Mouse (Mus musculus): ENCODE data around the gene She. TPM values are rescaled to one million over a fixed set of nuclear protein-coding genes. Genes with fewer than 3 reads are reported as not detected.

Gene She
- polyA plus RNA-seq, 1 experiment, result 4.2 TPM

- TF ChIP-seq CTCF (IDR thresholded peaks at IDR 0.05; ENCODE audit: low read depth, low read length) (no peak), EP300 (IDR thresholded peaks at IDR 0.05; ENCODE audit: insufficient read depth, low read depth, low read length) (no peak), POLR2A (IDR thresholded peaks at IDR 0.05; ENCODE audit: insufficient read depth, low read length) (no peak)
- Histone ChIP-seq H3K9ac (ENCODE audit: low read depth, poor library complexity, severe bottlenecking) (no peak overlapping the region), H3K4me1 (ENCODE audit: control insufficient read depth, insufficient read depth, low read length) (no peaks in the 10 kb centered on the region), H3K27ac (ENCODE audit: insufficient read depth, low read length) (no peak overlapping the region), H3K36me3 (ENCODE audit: control insufficient read depth, insufficient read depth, low read length, poor library complexity, severe bottlenecking) (no peaks in the 10 kb centered on the region), H3K4me3 (ENCODE audit: low read depth, low read length) (no peak overlapping the region), H3K27me3 (ENCODE audit: control insufficient read depth, insufficient read depth, low read length, poor library complexity, severe bottlenecking) (no peaks in the 10 kb centered on the region), H3K9me3 (replicated peaks; ENCODE audit: control insufficient read depth, insufficient read depth, low read length, poor library complexity, severe bottlenecking) (no peaks in the 10 kb centered on the region)
Observed at GRCm38 (mm10) chr3:89875021-89875420, 43.9 kb downstream of the She start.

GRCm38 (mm10) chr3:89875781-89876180 is 44.6 kb downstream of the She start:
- Histone ChIP-seq H3K9ac (ENCODE audit: low read depth, poor library complexity, severe bottlenecking) (no peak overlapping the region), H3K36me3 (ENCODE audit: control insufficient read depth, insufficient read depth, low read length, poor library complexity, severe bottlenecking) (no peaks in the 10 kb centered on the region), H3K4me3 (ENCODE audit: low read depth, low read length) (no peak overlapping the region), H3K9me3 (replicated peaks; ENCODE audit: control insufficient read depth, insufficient read depth, low read length, poor library complexity, severe bottlenecking) (no peaks in the 10 kb centered on the region), H3K27ac (ENCODE audit: insufficient read depth, low read length) (no peak overlapping the region), H3K27me3 (ENCODE audit: control insufficient read depth, insufficient read depth, low read length, poor library complexity, severe bottlenecking) (no peaks in the 10 kb centered on the region), H3K4me1 (ENCODE audit: control insufficient read depth, insufficient read depth, low read length) (no peaks in the 10 kb centered on the region)
- TF ChIP-seq POLR2A (IDR thresholded peaks at IDR 0.05; ENCODE audit: insufficient read depth, low read length) (no peak), CTCF (IDR thresholded peaks at IDR 0.05; ENCODE audit: low read depth, low read length) (no peak), EP300 (IDR thresholded peaks at IDR 0.05; ENCODE audit: insufficient read depth, low read depth, low read length) (no peak)

- TF ChIP-seq EP300 (IDR thresholded peaks at IDR 0.05; ENCODE audit: insufficient read depth, low read depth, low read length) (no peak), CTCF (IDR thresholded peaks at IDR 0.05; ENCODE audit: low read depth, low read length) (no peak), POLR2A (IDR thresholded peaks at IDR 0.05; ENCODE audit: insufficient read depth, low read length) (no peak)
- H3K9me3 ChIP-seq (replicated peaks; ENCODE audit: control insufficient read depth, insufficient read depth, low read length, poor library complexity, severe bottlenecking), result no peaks in the 10 kb centered on the region
- no peaks in the 10 kb centered on the region for H3K4me1 ChIP-seq (ENCODE audit: control insufficient read depth, insufficient read depth, low read length)
- no peak overlapping the region for H3K27ac ChIP-seq (ENCODE audit: insufficient read depth, low read length)
- no peaks in the 10 kb centered on the region for H3K36me3 ChIP-seq (ENCODE audit: control insufficient read depth, insufficient read depth, low read length, poor library complexity, severe bottlenecking)
- no peak overlapping the region for H3K4me3 ChIP-seq (ENCODE audit: low read depth, low read length)
- no peak overlapping the region for H3K9ac ChIP-seq (ENCODE audit: low read depth, poor library complexity, severe bottlenecking)
- no peaks in the 10 kb centered on the region for H3K27me3 ChIP-seq (ENCODE audit: control insufficient read depth, insufficient read depth, low read length, poor library complexity, severe bottlenecking)
Observed at GRCm38 (mm10) chr3:89876469-89876868, 45.3 kb downstream of the She start.

- Histone ChIP-seq H3K9ac (ENCODE audit: low read depth, poor library complexity, severe bottlenecking) (no peak overlapping the region), H3K27ac (ENCODE audit: insufficient read depth, low read length) (no peak overlapping the region), H3K36me3 (ENCODE audit: control insufficient read depth, insufficient read depth, low read length, poor library complexity, severe bottlenecking) (no peaks in the 10 kb centered on the region), H3K27me3 (ENCODE audit: control insufficient read depth, insufficient read depth, low read length, poor library complexity, severe bottlenecking) (no peaks in the 10 kb centered on the region), H3K9me3 (replicated peaks; ENCODE audit: control insufficient read depth, insufficient read depth, low read length, poor library complexity, severe bottlenecking) (no peaks in the 10 kb centered on the region), H3K4me3 (ENCODE audit: low read depth, low read length) (no peak overlapping the region), H3K4me1 (ENCODE audit: control insufficient read depth, insufficient read depth, low read length) (no peaks in the 10 kb centered on the region)
- TF ChIP-seq POLR2A (IDR thresholded peaks at IDR 0.05; ENCODE audit: insufficient read depth, low read length), result no peak
- TF ChIP-seq CTCF (IDR thresholded peaks at IDR 0.05; ENCODE audit: low read depth, low read length), result no peak
- TF ChIP-seq EP300 (IDR thresholded peaks at IDR 0.05; ENCODE audit: insufficient read depth, low read depth, low read length), result no peak
Observed at GRCm38 (mm10) chr3:89877129-89877528, 46.0 kb downstream of the She start.

GRCm38 (mm10) chr3:89878456-89878855 is 47.3 kb downstream of the She start:
- no peak overlapping the region for H3K4me3 ChIP-seq (ENCODE audit: low read depth, low read length)
- H3K27ac ChIP-seq (ENCODE audit: insufficient read depth, low read length), result no peak overlapping the region
- H3K27me3 ChIP-seq (ENCODE audit: control insufficient read depth, insufficient read depth, low read length, poor library complexity, severe bottlenecking), result no peaks in the 10 kb centered on the region
- TF ChIP-seq EP300 (IDR thresholded peaks at IDR 0.05; ENCODE audit: insufficient read depth, low read depth, low read length) (no peak), CTCF (IDR thresholded peaks at IDR 0.05; ENCODE audit: low read depth, low read length) (no peak), POLR2A (IDR thresholded peaks at IDR 0.05; ENCODE audit: insufficient read depth, low read length) (no peak)
- H3K9ac ChIP-seq (ENCODE audit: low read depth, poor library complexity, severe bottlenecking), result no peak overlapping the region
- no peaks in the 10 kb centered on the region for H3K36me3 ChIP-seq (ENCODE audit: control insufficient read depth, insufficient read depth, low read length, poor library complexity, severe bottlenecking)
- no peaks in the 10 kb centered on the region for H3K9me3 ChIP-seq (replicated peaks; ENCODE audit: control insufficient read depth, insufficient read depth, low read length, poor library complexity, severe bottlenecking)
- H3K4me1 ChIP-seq (ENCODE audit: control insufficient read depth, insufficient read depth, low read length), result no peaks in the 10 kb centered on the region

- no peaks in the 10 kb centered on the region for H3K36me3 ChIP-seq (ENCODE audit: control insufficient read depth, insufficient read depth, low read length, poor library complexity, severe bottlenecking)
- no peak overlapping the region for H3K27ac ChIP-seq (ENCODE audit: insufficient read depth, low read length)
- H3K4me3 ChIP-seq (ENCODE audit: low read depth, low read length), result no peak overlapping the region
- no peaks in the 10 kb centered on the region for H3K9me3 ChIP-seq (replicated peaks; ENCODE audit: control insufficient read depth, insufficient read depth, low read length, poor library complexity, severe bottlenecking)
- H3K9ac ChIP-seq (ENCODE audit: low read depth, poor library complexity, severe bottlenecking), result no peak overlapping the region
- H3K27me3 ChIP-seq (ENCODE audit: control insufficient read depth, insufficient read depth, low read length, poor library complexity, severe bottlenecking), result no peaks in the 10 kb centered on the region
- H3K4me1 ChIP-seq (ENCODE audit: control insufficient read depth, insufficient read depth, low read length), result no peaks in the 10 kb centered on the region
- no peak for TF ChIP-seq POLR2A (IDR thresholded peaks at IDR 0.05; ENCODE audit: insufficient read depth, low read length)
- TF ChIP-seq EP300 (IDR thresholded peaks at IDR 0.05; ENCODE audit: insufficient read depth, low read depth, low read length), result no peak
- TF ChIP-seq CTCF (IDR thresholded peaks at IDR 0.05; ENCODE audit: low read depth, low read length), result no peak
Observed at GRCm38 (mm10) chr3:89879326-89879725, 48.2 kb downstream of the She start.
